Mouse (Mus musculus): ENCODE results near the gene 3110009E18Rik. TPM values are rescaled to one million over a fixed set of nuclear protein-coding genes. Genes with fewer than 3 reads are reported as not detected.
A peak's percentile ranks its signal among the peaks of the same experiment; 100 is the strongest.

The 3110009E18Rik gene
- polyA plus RNA-seq, 1 experiment from 2014 or later, result 12.5 TPM

DNA sequence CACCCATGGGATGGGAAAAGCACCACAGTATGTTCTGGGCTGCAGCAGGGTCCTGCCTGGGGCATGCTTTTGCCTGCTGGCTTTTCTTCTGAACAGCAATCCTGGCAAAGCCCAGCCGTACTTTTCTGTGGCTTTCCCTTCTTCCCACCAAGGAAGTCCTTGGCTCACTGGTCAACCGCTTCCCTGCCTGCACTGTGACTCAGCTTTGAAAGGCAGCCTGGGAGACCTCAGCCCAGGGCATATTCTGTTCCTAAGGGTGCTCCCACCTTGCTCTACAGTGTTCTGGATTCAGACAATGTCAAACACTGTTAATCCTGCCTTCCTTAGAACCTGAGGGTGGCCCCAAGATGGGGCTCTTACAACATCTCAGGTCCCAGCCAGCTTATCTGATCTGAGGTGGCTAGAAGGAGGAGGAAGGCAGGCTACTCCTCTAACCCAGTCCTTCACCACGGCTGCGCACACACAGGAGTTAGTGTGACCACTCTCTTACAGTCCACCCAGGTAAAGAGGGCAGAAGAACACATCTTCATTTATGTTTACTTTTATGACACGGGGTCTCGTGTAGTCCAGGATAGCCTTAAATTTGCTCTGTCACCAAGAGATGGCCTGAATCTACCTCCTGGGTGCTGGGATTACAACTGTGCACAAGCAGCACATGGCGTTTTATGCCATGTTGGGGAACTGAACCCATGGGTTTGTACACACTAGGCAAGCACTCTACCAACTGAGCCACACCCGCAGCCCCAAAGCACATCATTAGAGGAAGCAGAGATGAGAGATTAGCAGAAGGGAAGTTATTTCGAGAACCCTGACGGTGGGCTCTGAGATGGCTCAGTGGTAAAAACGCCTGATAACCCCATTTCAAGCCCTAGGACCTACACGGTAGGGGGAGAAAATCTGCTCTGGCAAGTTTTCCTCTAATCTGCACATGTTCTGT is 8.5 kb upstream of the 3110009E18Rik start:
- Histone ChIP-seq H3K4me3 (ENCODE audit: low read depth, low read length) (no peak overlapping the region), H3K27ac (ENCODE audit: low read length) (no peak overlapping the region), H3K4me1 (ENCODE audit: insufficient read depth, low read depth, low read length) (no peaks in the 10 kb centered on the region), H3K36me3 (ENCODE audit: insufficient read depth, low read length) (peaks cover 28% of the 10 kb centered on the region), H3K27me3 (replicated peaks; ENCODE audit: insufficient read depth, low read length) (no peaks in the 10 kb centered on the region), H3K9me3 (ENCODE audit: low read length) (no peaks in the 10 kb centered on the region), H3K9ac (replicated peaks; ENCODE audit: low read depth) (no peak overlapping the region), H3K4me2 (replicated peaks; ENCODE audit: low read depth, low read length) (no peak overlapping the region)
- WGBS, result 81% methylated on average over 12 of the region's 12 CpGs
- TF ChIP-seq EP300 (IDR thresholded peaks at IDR 0.05) (no peak), CTCF (IDR thresholded peaks at IDR 0.05) (no peak)
- ATAC-seq, result no peak
- no peak for DNase-seq (ENCODE audit: low spot score)

DNA sequence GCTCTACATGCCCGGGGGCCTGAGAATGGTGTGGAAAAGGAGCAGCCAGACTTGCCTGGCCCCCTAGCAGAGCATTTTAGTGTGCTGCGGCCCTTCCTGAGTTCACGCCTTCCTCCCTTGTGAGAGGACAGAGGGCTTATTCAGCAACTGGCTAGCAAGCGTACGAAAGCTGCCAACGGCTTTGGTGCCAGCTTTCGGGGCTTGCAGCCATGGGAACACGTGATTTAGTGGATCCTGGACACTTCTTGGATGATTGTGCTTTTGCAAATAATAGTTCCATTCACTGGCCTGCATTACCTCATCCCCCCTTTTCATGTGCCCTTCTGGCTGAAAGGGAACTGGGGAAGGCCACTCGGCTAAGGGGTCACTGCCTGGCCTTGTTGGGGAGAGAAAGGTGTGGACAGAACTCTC is 5.3 kb upstream of the 3110009E18Rik start:
- no peaks in the 10 kb centered on the region for H3K9me3 ChIP-seq (ENCODE audit: low read length)
- H3K27ac ChIP-seq (ENCODE audit: low read length), result no peak overlapping the region
- ATAC-seq (no peak), DNase-seq (ENCODE audit: low spot score) (no peak)
- no peaks in the 10 kb centered on the region for H3K27me3 ChIP-seq (replicated peaks; ENCODE audit: insufficient read depth, low read length)
- H3K4me3 ChIP-seq (ENCODE audit: low read depth, low read length), result no peak overlapping the region
- no peak overlapping the region for H3K9ac ChIP-seq (replicated peaks; ENCODE audit: low read depth)
- 89% methylated on average over 9 of the region's 9 CpGs for WGBS
- TF ChIP-seq EP300 (IDR thresholded peaks at IDR 0.05), result no peak
- no peak for TF ChIP-seq CTCF (IDR thresholded peaks at IDR 0.05)
- H3K4me2 ChIP-seq (replicated peaks; ENCODE audit: low read depth, low read length), result no peak overlapping the region
- H3K4me1 ChIP-seq (ENCODE audit: insufficient read depth, low read depth, low read length), result peaks cover 13% of the 10 kb centered on the region; the same call in 1 of the 2 replicates
- H3K36me3 ChIP-seq (ENCODE audit: insufficient read depth, low read length), result peaks cover 28% of the 10 kb centered on the region

DNA sequence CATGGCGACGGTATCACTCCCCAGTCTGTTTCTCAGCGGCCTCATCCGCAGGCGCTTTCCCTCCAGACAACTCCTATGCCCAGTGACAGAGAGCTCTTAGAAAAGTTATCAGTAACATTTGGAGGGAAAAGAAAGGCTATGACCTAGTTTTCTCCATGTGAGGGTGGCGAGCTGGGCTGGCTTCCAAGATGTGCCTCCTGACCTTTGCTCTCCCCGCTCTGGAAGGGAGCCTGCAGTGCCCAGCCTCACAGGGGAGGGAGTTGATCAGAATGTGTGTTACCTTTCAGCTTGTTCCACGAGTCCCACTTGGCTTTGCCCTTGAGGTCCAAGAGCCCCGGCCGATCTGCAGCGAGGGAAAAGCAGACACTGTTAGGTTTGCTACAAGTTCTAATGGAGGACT is 4.9 kb upstream of the 3110009E18Rik start:
- Histone ChIP-seq H3K4me2 (replicated peaks; ENCODE audit: low read depth, low read length) (no peak overlapping the region), H3K36me3 (ENCODE audit: insufficient read depth, low read length) (peaks cover 28% of the 10 kb centered on the region), H3K27ac (ENCODE audit: low read length) (no peak overlapping the region), H3K9ac (replicated peaks; ENCODE audit: low read depth) (no peak overlapping the region), H3K4me3 (ENCODE audit: low read depth, low read length) (no peak overlapping the region), H3K4me1 (ENCODE audit: insufficient read depth, low read depth, low read length) (peaks cover 13% of the 10 kb centered on the region; the same call in 1 of the 2 replicates), H3K9me3 (ENCODE audit: low read length) (no peaks in the 10 kb centered on the region), H3K27me3 (replicated peaks; ENCODE audit: insufficient read depth, low read length) (no peaks in the 10 kb centered on the region)
- WGBS, result 79% methylated on average over 11 of the region's 11 CpGs
- ATAC-seq (no peak), DNase-seq (ENCODE audit: low spot score) (no peak)
- TF ChIP-seq EP300 (IDR thresholded peaks at IDR 0.05) (no peak), CTCF (IDR thresholded peaks at IDR 0.05) (no peak)

DNA sequence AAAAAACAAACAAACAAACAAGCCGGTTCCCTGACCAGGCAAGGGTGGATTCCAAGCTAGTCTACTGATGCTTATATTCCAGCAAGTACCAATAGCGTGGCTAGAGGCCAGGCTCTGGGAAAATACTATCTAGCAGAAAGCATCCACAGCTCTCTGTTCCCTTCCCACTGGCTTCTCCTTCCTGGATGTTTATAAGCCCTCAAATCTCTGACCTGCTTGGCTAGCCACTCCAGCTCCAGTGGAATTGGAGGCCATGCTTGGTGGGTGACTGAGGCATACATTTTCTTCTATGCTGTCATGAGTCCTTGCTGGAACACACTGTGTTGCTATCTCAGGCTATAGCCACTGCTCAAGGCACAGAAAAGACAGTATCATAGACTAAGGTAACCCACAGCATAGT is 2.1 kb upstream of the 3110009E18Rik start:
- DNase-seq (ENCODE audit: low spot score), result no peak
- Histone ChIP-seq H3K4me1 (ENCODE audit: insufficient read depth, low read depth, low read length) (peaks cover 13% of the 10 kb centered on the region; the same call in 1 of the 2 replicates), H3K36me3 (ENCODE audit: insufficient read depth, low read length) (peaks cover 24% of the 10 kb centered on the region), H3K4me3 (ENCODE audit: low read depth, low read length) (no peak overlapping the region), H3K27ac (ENCODE audit: low read length) (no peak overlapping the region), H3K9me3 (ENCODE audit: low read length) (no peaks in the 10 kb centered on the region), H3K4me2 (replicated peaks; ENCODE audit: low read depth, low read length) (no peak overlapping the region), H3K9ac (replicated peaks; ENCODE audit: low read depth) (no peak overlapping the region), H3K27me3 (replicated peaks; ENCODE audit: insufficient read depth, low read length) (no peaks in the 10 kb centered on the region)
- 92% methylated on average over 2 of the region's 2 CpGs for WGBS
- TF ChIP-seq EP300 (IDR thresholded peaks at IDR 0.05), result no peak
- TF ChIP-seq CTCF (IDR thresholded peaks at IDR 0.05), result no peak
- no peak for ATAC-seq

DNA sequence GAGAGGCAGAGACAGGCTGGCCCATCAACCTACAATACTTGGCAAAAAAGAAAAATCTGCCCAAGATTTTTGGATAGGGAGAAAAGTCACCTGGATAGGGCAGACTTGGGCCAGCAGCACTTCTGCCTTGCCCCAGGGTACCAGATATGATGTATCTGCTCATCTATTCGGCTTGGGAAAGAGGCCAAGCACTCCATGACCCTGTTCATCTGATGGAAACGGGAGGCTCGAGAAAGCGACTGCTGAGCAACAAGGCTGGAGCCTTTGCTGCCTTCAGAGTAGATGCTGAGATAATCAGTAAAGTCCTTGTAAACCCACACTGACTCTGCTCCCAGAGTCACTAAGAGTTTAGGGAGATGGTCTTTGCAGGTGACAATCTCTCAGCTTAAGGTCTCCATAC is 1.6 kb upstream of the 3110009E18Rik start:
- no peaks in the 10 kb centered on the region for H3K27me3 ChIP-seq (replicated peaks; ENCODE audit: insufficient read depth, low read length)
- H3K9ac ChIP-seq (replicated peaks; ENCODE audit: low read depth), result no peak overlapping the region
- DNase-seq (ENCODE audit: low spot score) (no peak), ATAC-seq (no peak)
- TF ChIP-seq CTCF (IDR thresholded peaks at IDR 0.05), result no peak
- no peak for TF ChIP-seq EP300 (IDR thresholded peaks at IDR 0.05)
- WGBS, result 79% methylated on average over 4 of the region's 4 CpGs
- H3K4me2 ChIP-seq (replicated peaks; ENCODE audit: low read depth, low read length), result peak overlapping the region; percentile 71
- peaks cover 13% of the 10 kb centered on the region; the same call in 1 of the 2 replicates for H3K4me1 ChIP-seq (ENCODE audit: insufficient read depth, low read depth, low read length)
- H3K27ac ChIP-seq (ENCODE audit: low read length), result no peak overlapping the region
- H3K36me3 ChIP-seq (ENCODE audit: insufficient read depth, low read length), result peaks cover 21% of the 10 kb centered on the region
- H3K9me3 ChIP-seq (ENCODE audit: low read length), result no peaks in the 10 kb centered on the region
- no peak overlapping the region for H3K4me3 ChIP-seq (ENCODE audit: low read depth, low read length)

DNA sequence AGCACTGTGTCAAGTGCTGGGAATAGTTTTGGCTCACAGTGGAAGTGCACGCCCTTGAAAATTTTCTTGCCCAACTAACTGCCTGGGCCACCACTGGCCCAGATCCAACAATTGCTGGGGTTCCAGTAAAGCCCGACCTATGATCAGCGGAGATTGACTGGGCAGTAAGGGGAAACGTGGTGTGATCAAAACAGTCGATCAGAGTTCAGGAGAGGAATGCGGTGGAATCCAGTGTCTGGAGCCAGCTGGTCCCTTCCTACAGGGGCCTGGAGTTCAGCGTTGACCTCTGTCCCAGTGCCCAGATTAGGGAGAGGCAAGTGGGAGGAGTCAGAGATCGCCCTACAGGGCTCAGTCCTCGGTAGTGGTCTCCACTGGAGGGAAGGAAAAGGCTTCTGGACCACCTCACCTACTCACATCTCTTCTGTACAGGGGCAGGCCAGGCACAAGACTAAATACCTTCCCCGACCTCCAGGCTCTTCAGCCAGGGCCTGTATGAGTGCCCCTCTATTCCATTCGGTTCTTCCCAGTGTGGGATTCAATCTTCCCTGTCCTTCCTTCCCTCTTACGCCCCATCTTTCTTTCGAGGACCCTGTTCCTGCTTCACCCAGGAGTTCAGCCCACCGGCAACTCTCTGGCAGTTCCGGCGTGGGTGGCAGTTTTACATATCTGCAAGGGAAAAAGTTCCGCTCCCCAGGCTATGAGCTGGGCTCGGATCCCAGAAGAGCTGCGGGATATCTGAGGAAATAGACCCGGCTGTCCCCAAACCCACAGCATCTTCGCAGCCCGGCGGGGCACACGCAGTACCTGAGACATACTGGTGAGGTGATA is 632 bp upstream of the 3110009E18Rik start:
- peak; percentile 71 for DNase-seq (ENCODE audit: low spot score)
- peak; percentile 57 for ATAC-seq
- Histone ChIP-seq H3K4me2 (replicated peaks; ENCODE audit: low read depth, low read length) (peak overlapping the region; percentile 71), H3K36me3 (ENCODE audit: insufficient read depth, low read length) (peaks cover 11% of the 10 kb centered on the region), H3K4me1 (ENCODE audit: insufficient read depth, low read depth, low read length) (peaks cover 13% of the 10 kb centered on the region; the same call in 1 of the 2 replicates), H3K27me3 (replicated peaks; ENCODE audit: insufficient read depth, low read length) (no peaks in the 10 kb centered on the region), H3K4me3 (ENCODE audit: low read depth, low read length) (peak overlapping the region; percentile 51), H3K9me3 (ENCODE audit: low read length) (no peaks in the 10 kb centered on the region), H3K27ac (ENCODE audit: low read length) (peak overlapping the region; percentile 91), H3K9ac (replicated peaks; ENCODE audit: low read depth) (peak overlapping the region; percentile 17)
- TF ChIP-seq CTCF (IDR thresholded peaks at IDR 0.05), result no peak
- TF ChIP-seq EP300 (IDR thresholded peaks at IDR 0.05), result no peak
- under 1% methylated on average over 24 of the region's 24 CpGs for WGBS

All from lung, postnatal 0 days (tissue).